Mouse (Mus musculus) MEL (cell line): ENCODE results near the gene 6030408B16Rik. TPM values are rescaled to one million over a fixed set of nuclear protein-coding genes. Genes with fewer than 3 reads are reported as not detected.
A peak's percentile ranks its signal among the peaks of the same experiment; 100 is the strongest.

Source experiments
- DNase-seq: peaks from one replicate; pipeline ENCODE4 v3.0.0; 2011; ENCODE audit warnings: low read depth, low spot score
- H3K27ac ChIP-seq: 2 replicates; pipeline ENCODE4 v1.5.1; 2012; ENCODE audit warnings: low read depth, mild to moderate bottlenecking, control low read depth, low read length, moderate library complexity; ENCODE audit not compliant: control insufficient read depth
- H3K27me3 ChIP-seq, 2 experiments: fragments of 150-350 bp in 1 of 2; sonication (generic) in 1 of 2; 2 replicates each; pipeline ENCODE4 v1.6.1; 2012; ENCODE audit warnings: low read length in 2 of 2, mild to moderate bottlenecking in 2 of 2, improper control_type of control experiment in 1 of 2, moderate library complexity in 1 of 2; ENCODE audit not compliant: insufficient read depth in 2 of 2, control insufficient read depth in 1 of 2
- H3K36me3 ChIP-seq, 2 experiments: 2 replicates each; pipeline ENCODE4 v1.6.1; 2012 to 2014; ENCODE audit warnings: low read length in 2 of 2, improper control_type of control experiment in 1 of 2, inconsistent platforms in 1 of 2, mild to moderate bottlenecking in 1 of 2; ENCODE audit not compliant: insufficient read depth in 2 of 2, control insufficient read depth in 1 of 2
- H3K4me1 ChIP-seq, 2 experiments: fragments of 150-350 bp in 1 of 2; sonication (generic) in 1 of 2; 2 replicates each; pipeline ENCODE4 v1.6.1; 2012; ENCODE audit warnings: low read length in 2 of 2, improper control_type of control experiment in 1 of 2, mild to moderate bottlenecking in 1 of 2; ENCODE audit not compliant: insufficient read depth in 2 of 2, control insufficient read depth in 1 of 2
- H3K4me3 ChIP-seq, 2 experiments: fragments of 150-350 bp in 1 of 2; sonication (generic) in 1 of 2; 2 replicates each; pipeline ENCODE4 v1.5.1; 2012; ENCODE audit warnings: low read depth in 2 of 2, low read length in 2 of 2, mild to moderate bottlenecking in 2 of 2, moderate library complexity in 2 of 2, control low read depth in 1 of 2, improper control_type of control experiment in 1 of 2; ENCODE audit not compliant: control insufficient read depth in 1 of 2, insufficient read depth in 1 of 2
- H3K79me2 ChIP-seq: 2 replicates; pipeline ENCODE4 v1.6.1; 2012; ENCODE audit warnings: mild to moderate bottlenecking, low read length, moderate library complexity; ENCODE audit not compliant: control insufficient read depth, poor library complexity, insufficient read depth
- H3K9ac ChIP-seq: 2 replicates; pipeline ENCODE4 v1.6.1; 2012; ENCODE audit warnings: low read depth, mild to moderate bottlenecking, control low read depth, low read length, moderate library complexity; ENCODE audit not compliant: control insufficient read depth, poor library complexity, severe bottlenecking
- H3K9me3 ChIP-seq: fragments of 150-350 bp; sonication (generic); replicated peaks from 2 replicates; pipeline ENCODE4 v1.6.1; 2012; ENCODE audit warnings: mild to moderate bottlenecking, low read length, improper control_type of control experiment, moderate library complexity; ENCODE audit not compliant: insufficient read depth
- BHLHE40 ChIP-seq: IDR thresholded peaks from 2 replicates; pipeline ENCODE4 v1.6.1; 2012; ENCODE audit warnings: low read depth, mild to moderate bottlenecking, inconsistent platforms, low read length, improper control_type of control experiment, borderline replicate concordance
- E2F4 ChIP-seq: IDR thresholded peaks from 2 replicates; pipeline ENCODE4 v1.6.1; 2011; ENCODE audit warnings: low read depth, low read length, improper control_type of control experiment, borderline replicate concordance
- EP300 ChIP-seq, 2 experiments: IDR thresholded peaks; 2 replicates each; pipeline ENCODE4 v1.6.1; 2011; ENCODE audit warnings: improper control_type of control experiment in 2 of 2, low read length in 2 of 2, low read depth in 1 of 2, mild to moderate bottlenecking in 1 of 2
- GATA1 ChIP-seq: IDR thresholded peaks from 2 replicates; pipeline ENCODE4 v1.6.1; 2011; ENCODE audit warnings: low read depth, low read length, improper control_type of control experiment
- MAFK ChIP-seq: IDR thresholded peaks from 2 replicates; pipeline ENCODE4 v1.6.1; 2011; ENCODE audit warnings: low read depth, mild to moderate bottlenecking, low read length, improper control_type of control experiment, borderline replicate concordance
- MAZ ChIP-seq: IDR thresholded peaks from 2 replicates; pipeline ENCODE4 v1.6.1; 2012; ENCODE audit warnings: low read depth, mild to moderate bottlenecking, inconsistent platforms, low read length, improper control_type of control experiment
- RCOR1 ChIP-seq: IDR thresholded peaks from 2 replicates; pipeline ENCODE4 v1.6.1; 2012; ENCODE audit warnings: low read depth, mild to moderate bottlenecking, inconsistent platforms, low read length, improper control_type of control experiment
- SIN3A ChIP-seq: IDR thresholded peaks from 2 replicates; pipeline ENCODE4 v1.6.1; 2012; ENCODE audit warnings: low read length, improper control_type of control experiment, inconsistent platforms
- polyA plus RNA-seq, 2 experiments: library from polyadenylated mRNA; stranded (reverse) in 1 of 2; unstranded in 1 of 2; fragments of >175 nt in 1 of 2; fragments of >200 nt in 1 of 2; gene quantifications; 2 replicates each; pipeline versions ENCODE4 v1.2.1 to v1.2.4; 2012; ENCODE audit warnings: low replicate concordance in 2 of 2, low read depth in 1 of 2; ENCODE audit not compliant: insufficient read length in 2 of 2, insufficient read depth in 1 of 2, missing spikeins in 1 of 2
- total RNA-seq: library from RNA; depleted of rRNA; stranded (reverse); fragments of 300-350 nt; gene quantifications from 2 replicates; pipeline ENCODE4 v1.2.3, GENCODE M21; 2012

Gene 6030408B16Rik
- total and polyA plus RNA-seq, 3 experiments, result 0.12 to 0.18 TPM; not detected in 1

DNA sequence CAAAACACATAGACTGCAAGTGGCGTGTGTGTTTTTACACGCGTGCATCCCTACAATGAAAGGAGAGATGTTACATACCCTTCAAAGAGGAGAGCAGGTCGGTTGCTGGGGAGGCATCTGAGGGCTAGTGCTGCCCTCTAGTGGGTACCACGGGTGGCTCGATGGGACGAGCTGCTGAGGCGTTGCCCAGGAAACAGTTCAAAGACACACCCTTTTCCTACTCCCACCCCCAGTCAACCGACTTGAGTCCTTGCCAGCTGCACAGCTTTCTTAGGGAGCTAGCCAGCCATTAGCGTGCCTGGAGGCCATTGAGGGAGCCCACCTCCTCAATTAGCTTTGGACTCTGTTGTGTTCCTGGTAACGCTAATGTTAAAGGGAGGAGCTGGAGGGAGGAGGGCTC is 22.8 kb downstream of the 6030408B16Rik start (continued):
- no peak for TF ChIP-seq MAFK
- TF ChIP-seq E2F4, result no peak

DNA sequence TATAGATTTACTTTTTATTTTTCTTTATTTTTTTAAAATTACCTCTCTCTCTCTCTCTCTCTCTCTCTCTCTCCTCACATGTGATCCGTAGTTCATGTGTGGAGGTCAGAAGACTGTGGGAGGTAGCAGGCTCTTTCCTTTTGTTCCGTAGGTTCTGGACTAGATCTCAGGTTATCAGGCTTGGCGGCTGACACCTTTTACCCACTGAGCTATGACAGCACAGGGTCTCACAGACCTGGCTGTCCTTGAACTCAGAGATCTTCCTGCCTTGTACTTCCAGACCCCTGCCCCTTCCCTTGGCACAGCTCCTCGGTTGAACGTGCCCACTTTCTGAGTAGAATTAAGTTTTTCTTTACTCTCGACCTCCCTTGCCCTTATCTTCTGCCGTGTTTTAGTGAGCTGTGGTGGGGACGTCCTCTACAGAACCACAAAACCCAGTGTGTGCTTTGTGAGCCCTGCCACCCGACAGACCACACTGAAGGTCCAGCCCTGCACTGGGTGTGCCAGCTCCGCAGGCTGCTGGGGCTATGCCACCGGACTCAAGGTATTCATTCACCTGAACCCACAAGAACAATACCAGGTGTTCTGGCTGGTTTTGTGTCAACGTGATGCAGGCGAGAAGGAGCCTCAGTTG is 23.4 kb downstream of the 6030408B16Rik start:
- Histone ChIP-seq H3K4me1 (peaks cover 26 to 57% of the 10 kb centered on the region in 2 experiments), H3K9me3 (no peaks in the 10 kb centered on the region), H3K9ac (peak overlapping the region; percentile 46), H3K4me3 (peak overlapping the region; percentile 54 to 59), H3K79me2 (no peaks in the 10 kb centered on the region), H3K27me3 (no peaks in the 10 kb centered on the region), H3K27ac (peak overlapping the region; percentile 49; the same call in 1 of the 2 replicates), H3K36me3 (peaks cover 0 to 40% of the 10 kb centered on the region in 2 experiments; a peak in 2 of 4 replicates)
- peak; percentile 25 for TF ChIP-seq SIN3A
- no peak; the same call in 1 of the 2 replicates for TF ChIP-seq BHLHE40
- TF ChIP-seq EP300 (IDR thresholded peaks at IDR 0.05; ENCODE audit: low read depth in 1 of 2, low read length in 2 of 2), result 0 out of 4 replicates have a peak, but pooled peaks of 1 of the 2 experiments have one; percentile 7
- DNase-seq, result no peak

DNA sequence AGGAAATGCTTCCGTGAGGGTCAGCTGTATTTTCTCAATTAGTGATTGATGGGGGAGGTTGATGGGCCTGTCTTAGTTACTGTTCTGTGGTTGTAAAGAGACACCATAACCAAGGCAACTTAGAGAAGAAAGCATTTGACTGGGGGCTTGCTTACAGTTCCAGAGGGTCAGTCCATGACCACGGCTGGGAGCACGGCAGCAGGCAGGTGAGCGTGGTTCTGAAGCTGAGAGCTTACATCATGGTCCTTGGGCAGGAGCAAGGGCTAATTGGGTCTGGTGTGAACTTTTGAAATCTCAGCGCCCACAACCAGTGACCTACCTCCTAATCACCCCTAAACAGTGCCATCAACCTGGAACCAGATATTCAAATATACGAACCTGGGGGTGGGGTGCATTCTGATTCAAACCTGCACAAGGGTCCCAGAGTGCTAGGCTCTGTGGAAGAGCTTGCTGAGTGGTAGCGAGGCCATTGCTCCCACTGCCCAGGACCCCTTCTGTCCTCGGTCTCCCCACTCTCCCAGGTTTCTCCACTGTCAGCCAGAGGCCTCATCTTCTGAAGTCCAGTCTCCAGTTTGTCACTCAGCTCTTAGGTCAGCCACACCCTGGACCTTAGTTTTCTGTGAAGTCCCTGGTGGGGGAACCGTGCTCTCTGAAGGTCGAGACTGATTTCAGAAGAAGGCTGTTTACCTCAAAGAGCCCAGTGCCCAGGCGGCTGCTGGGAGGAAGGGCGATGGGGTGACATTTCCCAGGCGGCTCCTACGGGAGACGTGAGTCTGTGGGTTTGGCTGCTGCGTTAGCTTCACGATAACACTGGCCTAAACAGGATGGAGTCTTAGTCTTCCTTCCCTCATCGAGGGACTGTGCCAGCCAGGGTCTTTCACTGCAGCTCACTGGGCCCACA is 24.2 kb downstream of the 6030408B16Rik start:
- peak; percentile 42 for DNase-seq
- no peaks in the 10 kb centered on the region for H3K79me2 ChIP-seq
- peak overlapping the region; percentile 81 for H3K27ac ChIP-seq
- H3K36me3 ChIP-seq, result peaks cover 0 to 40% of the 10 kb centered on the region in 2 experiments; a peak in 2 of 4 replicates
- peak overlapping the region; percentile 54 to 59 for H3K4me3 ChIP-seq
- peaks cover 28 to 60% of the 10 kb centered on the region in 2 experiments for H3K4me1 ChIP-seq
- peak overlapping the region; percentile 28; the same call in 1 of the 2 replicates for H3K9ac ChIP-seq
- 0 out of 2 replicates have a peak, but pooled peaks have one; percentile 6 for TF ChIP-seq GATA1
- peak; percentile 19 for TF ChIP-seq RCOR1
- TF ChIP-seq MAZ, result no peak
- TF ChIP-seq, all 39 proteins: peak for 2
- Histone ChIP-seq H3K27me3 (no peaks in the 10 kb centered on the region), H3K9me3 (no peaks in the 10 kb centered on the region)
